Mouse (Mus musculus) gastrocnemius, postnatal 36 days (tissue): ENCODE measurements around the gene Cep57. TPM values are rescaled to one million over a fixed set of nuclear protein-coding genes. Genes with fewer than 3 reads are reported as not detected.

Experiments used
- DNase-seq, 2 experiments: peaks; one replicate each; pipeline ENCODE4 v3.0.0; 2022
- intact Hi-C: fragments of 180-260 bp; cut with DNase I; formaldehyde crosslinking; loops from one replicate; pipeline ENCODE4 v1.15.1; 2025
- long read RNA-seq, 2 experiments: library from polyadenylated mRNA; stranded (forward); transcript quantifications; one replicate each; pipeline ENCODE4 v2.0.0; 2021
- total RNA-seq, 2 experiments: library from RNA; stranded (reverse); gene quantifications; 2 replicates each; pipeline ENCODE4 v1.2.3; 2021

Gene Cep57
- total RNA-seq, result 1 to 10 TPM; 3.8 to 7.1 TPM
- long read RNA-seq, experiment 1, partial matches to known transcripts, result 0 of 4 reads
- long read RNA-seq, experiment 1, other reads (novel, unspliced or antisense), result 0 of 4 reads
- long read RNA-seq, experiment 2, partial matches to known transcripts, result 0 of 1 reads
- long read RNA-seq, experiment 2, other reads (novel, unspliced or antisense), result 0 of 1 reads

- peak; percentile 86 to 91 for DNase-seq
- intact Hi-C loops, result loop anchor here (2.0 to 5.0 kb wide), 2 partner anchors 450 to 580 kb away; partner anchors contain the start of genes Ccdc82 and Jrkl
Observed at GRCm38 (mm10) chr9:13826832-13827405, at the start of gene Cep57. TSS of gene Cep57 (minus strand) at chr9:13827107.

GRCm38 (mm10) chr9:13875340-13875739 lies 48.4 kb upstream of the Cep57 start:
- no peak for DNase-seq
- intact Hi-C loops, result no loop called here

- no peak for DNase-seq
- intact Hi-C loops, result no loop called here
Observed at GRCm38 (mm10) chr9:13874359-13874758, 47.5 kb upstream of the Cep57 start.

GRCm38 (mm10) chr9:13871631-13872030 lies 44.7 kb upstream of the Cep57 start:
- no peak for DNase-seq
- intact Hi-C loops, result no loop called here

GRCm38 (mm10) chr9:13867646-13868045 lies 40.7 kb upstream of the Cep57 start:
- no peak for DNase-seq
- intact Hi-C loops, result no loop called here

GRCm38 (mm10) chr9:13856777-13857176 lies 29.9 kb upstream of the Cep57 start:
- intact Hi-C loops, result no loop called here
- no peak for DNase-seq

GRCm38 (mm10) chr9:13856247-13856646 lies 29.3 kb upstream of the Cep57 start:
- intact Hi-C loops, result no loop called here

GRCm38 (mm10) chr9:13853876-13854275 lies 27.0 kb upstream of the Cep57 start:
- intact Hi-C loops, result no loop called here
- no peak for DNase-seq

More at GRCm38 (mm10) chr9:13856247-13856646, 29.3 kb upstream of the Cep57 start:
- DNase-seq, result no peak

GRCm38 (mm10) chr9:13848481-13849480 lies 21.9 kb upstream of the Cep57 start:
- DNase-seq, result no peak
- intact Hi-C loops, result no loop called here

GRCm38 (mm10) chr9:13847591-13847990 lies 20.7 kb upstream of the Cep57 start:
- intact Hi-C loops, result no loop called here
- DNase-seq, result no peak

- intact Hi-C loops, result no loop called here
Observed at GRCm38 (mm10) chr9:13836726-13837125, 9.8 kb upstream of the Cep57 start.

GRCm38 (mm10) chr9:13835256-13835655 lies 8.3 kb upstream of the Cep57 start:
- no peak for DNase-seq
- intact Hi-C loops, result no loop called here

More at GRCm38 (mm10) chr9:13836726-13837125, 9.8 kb upstream of the Cep57 start:
- no peak for DNase-seq

GRCm38 (mm10) chr9:13828087-13828441 lies 1.2 kb upstream of the Cep57 start:
- DNase-seq, result no peak

GRCm38 (mm10) chr9:13827406-13828086 lies 639 bp upstream of the Cep57 start, which contains the start of gene Fam76b:
TSS of gene Fam76b (plus strand) at chr9:13827716.
- DNase-seq, result peak; percentile 99 to 100
- intact Hi-C loops, result loop anchor here (2.0 to 5.0 kb wide), 2 partner anchors 449 to 580 kb away; partner anchors contain the start of genes Ccdc82 and Jrkl

More at GRCm38 (mm10) chr9:13828087-13828441, 1.2 kb upstream of the Cep57 start:
- intact Hi-C loops, result loop anchor here (5.0 kb wide), 1 partner anchor 581 kb away; the partner anchor contains the start of genes Ccdc82 and Jrkl

- DNase-seq, result peak in 1 of 2 experiments; percentile 31
- intact Hi-C loops, result loop anchor here (2.0 to 5.0 kb wide), 2 partner anchors 450 to 579 kb away; partner anchors contain the start of genes Ccdc82 and Jrkl
Observed at GRCm38 (mm10) chr9:13826391-13826805, 509 bp downstream of the Cep57 start.

GRCm38 (mm10) chr9:13825896-13826295 lies 1.0 kb downstream of the Cep57 start:
- intact Hi-C loops, result loop anchor here (2.0 to 5.0 kb wide), 2 partner anchors 451 to 579 kb away; partner anchors contain the start of genes Ccdc82 and Jrkl

GRCm38 (mm10) chr9:13820774-13821173 lies 6.1 kb downstream of the Cep57 start:
- DNase-seq, result no peak
- intact Hi-C loops, result no loop called here

More at GRCm38 (mm10) chr9:13825896-13826295, 1.0 kb downstream of the Cep57 start:
- DNase-seq, result no peak

- intact Hi-C loops, result no loop called here
- no peak for DNase-seq
Observed at GRCm38 (mm10) chr9:13818369-13818768, 8.5 kb downstream of the Cep57 start.

- no peak for DNase-seq
- intact Hi-C loops, result no loop called here
Observed at GRCm38 (mm10) chr9:13809937-13810336, 17.0 kb downstream of the Cep57 start.

- DNase-seq, result no peak
- intact Hi-C loops, result no loop called here
Observed at GRCm38 (mm10) chr9:13807657-13808056, 19.2 kb downstream of the Cep57 start.
